Mouse (Mus musculus): ENCODE data around the gene Cyp2w1. TPM values are rescaled to one million over a fixed set of nuclear protein-coding genes. Genes with fewer than 3 reads are reported as not detected.

The Cyp2w1 gene
- total and polyA plus RNA-seq, 3 experiments = not detected

DNA sequence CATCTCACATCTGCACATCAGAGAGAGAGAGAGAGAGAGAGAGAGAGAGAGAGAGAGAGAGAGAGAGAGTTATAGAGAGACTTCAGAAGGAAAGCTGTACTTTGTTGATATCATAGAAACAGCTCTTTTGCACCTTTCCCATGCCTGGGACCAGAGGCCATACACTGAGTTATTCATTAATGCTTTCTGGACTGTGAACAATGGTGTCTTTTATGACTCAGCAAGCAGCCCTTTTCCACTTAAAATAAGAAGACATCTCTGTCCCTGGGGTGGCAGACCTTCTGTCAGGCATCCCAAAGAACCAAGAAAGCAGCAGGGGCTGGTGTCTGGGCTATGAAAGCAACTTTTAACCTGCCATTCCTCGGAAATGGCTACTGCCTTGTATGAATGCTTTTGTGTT, 5.2 kb upstream of the Cyp2w1 start:
- no peak overlapping the region for H3K27ac ChIP-seq (ENCODE audit: control insufficient read depth, low read depth, low read length)

DNA sequence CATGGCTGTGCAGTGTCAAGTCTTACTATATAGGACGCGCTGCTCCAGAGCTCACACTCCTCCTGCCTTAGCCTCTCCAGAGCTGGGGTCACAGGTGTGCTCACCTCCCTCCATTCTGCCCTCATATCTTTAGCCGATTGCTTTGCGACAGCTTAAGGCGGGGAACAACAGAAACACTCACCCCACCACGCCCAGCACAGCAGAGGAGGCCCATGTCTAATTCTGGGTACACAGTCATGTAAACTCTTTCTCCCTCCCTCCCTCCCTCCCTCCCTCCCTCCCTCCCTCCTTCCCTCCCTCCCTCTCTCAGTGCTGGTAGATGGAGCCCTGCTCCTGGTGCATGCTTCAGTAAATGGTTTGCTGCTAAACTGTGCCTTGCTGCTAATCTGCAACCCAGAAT, 2.7 kb upstream of the Cyp2w1 start:
- Histone ChIP-seq H3K79me2 (ENCODE audit: control insufficient read depth, insufficient read depth, low read length, poor library complexity) (peaks cover 2% of the 10 kb centered on the region), H3K36me3 (ENCODE audit: control insufficient read depth in 1 of 2, insufficient read depth in 2 of 2, low read length in 2 of 2) (no peaks in the 10 kb centered on the region), H3K9ac (ENCODE audit: control insufficient read depth, low read depth, low read length, poor library complexity, severe bottlenecking) (no peak overlapping the region), H3K4me3 (ENCODE audit: control insufficient read depth in 1 of 2, insufficient read depth in 1 of 2, low read depth in 2 of 2, low read length in 2 of 2) (no peak overlapping the region), H3K4me1 (ENCODE audit: control insufficient read depth in 1 of 2, insufficient read depth in 2 of 2, low read length in 2 of 2) (no peaks in the 10 kb centered on the region), H3K27ac (ENCODE audit: control insufficient read depth, low read depth, low read length) (no peak overlapping the region), H3K27me3 (ENCODE audit: control insufficient read depth in 1 of 2, insufficient read depth in 2 of 2, low read length in 2 of 2) (no peaks in the 10 kb centered on the region), H3K9me3 (replicated peaks; ENCODE audit: insufficient read depth, low read length) (no peaks in the 10 kb centered on the region)
- no peak for DNase-seq (ENCODE audit: low read depth, low spot score)
- TF ChIP-seq NELFE (IDR thresholded peaks at IDR 0.05; ENCODE audit: low read depth, low read length) = no peak
- TF ChIP-seq POLR2AphosphoS2 (IDR thresholded peaks at IDR 0.05; ENCODE audit: low read length) = no peak
- TF ChIP-seq CTCF (IDR thresholded peaks at IDR 0.05 in 2 of 3, conservative IDR thresholded peaks at IDR 0.05 in 1 of 3; ENCODE audit: control insufficient read depth in 1 of 3, insufficient read depth in 1 of 3, low read depth in 2 of 3, low read length in 3 of 3, poor library complexity in 1 of 3, severe bottlenecking in 1 of 3) = no peak
- TF ChIP-seq POLR2AphosphoS5 (IDR thresholded peaks at IDR 0.05; ENCODE audit: borderline replicate concordance, low read depth, low read length) = no peak
- TF ChIP-seq TBP (IDR thresholded peaks at IDR 0.05; ENCODE audit: low read depth, low read length) = no peak
- no peak for TF ChIP-seq ZKSCAN1 (IDR thresholded peaks at IDR 0.05; ENCODE audit: low read depth, low read length)
- TF ChIP-seq MAX (IDR thresholded peaks at IDR 0.05; ENCODE audit: low read length) = no peak
- TF ChIP-seq USF2 (IDR thresholded peaks at IDR 0.05; ENCODE audit: borderline replicate concordance in 1 of 2, insufficient read depth in 1 of 2, low read depth in 1 of 2, low read length in 2 of 2) = no peak

More for the DNA sequence above, 5.2 kb upstream of the Cyp2w1 start:
- H3K36me3 ChIP-seq (ENCODE audit: control insufficient read depth in 1 of 2, insufficient read depth in 2 of 2, low read length in 2 of 2) = no peaks in the 10 kb centered on the region; a peak in 1 of 4 replicates
- DNase-seq (ENCODE audit: low read depth, low spot score) = no peak
- no peak overlapping the region for H3K4me3 ChIP-seq (ENCODE audit: control insufficient read depth in 1 of 2, insufficient read depth in 1 of 2, low read depth in 2 of 2, low read length in 2 of 2)
- no peak overlapping the region for H3K9ac ChIP-seq (ENCODE audit: control insufficient read depth, low read depth, low read length, poor library complexity, severe bottlenecking)
- H3K27me3 ChIP-seq (ENCODE audit: control insufficient read depth in 1 of 2, insufficient read depth in 2 of 2, low read length in 2 of 2) = no peaks in the 10 kb centered on the region
- H3K9me3 ChIP-seq (replicated peaks; ENCODE audit: insufficient read depth, low read length) = no peaks in the 10 kb centered on the region
- H3K4me1 ChIP-seq (ENCODE audit: control insufficient read depth in 1 of 2, insufficient read depth in 2 of 2, low read length in 2 of 2) = peaks cover 0 to 5% of the 10 kb centered on the region in 2 experiments; a peak in 1 of 4 replicates
- H3K79me2 ChIP-seq (ENCODE audit: control insufficient read depth, insufficient read depth, low read length, poor library complexity) = peaks cover 17% of the 10 kb centered on the region
- no peak for TF ChIP-seq MYB (IDR thresholded peaks at IDR 0.05; ENCODE audit: low read depth, low read length)

DNA sequence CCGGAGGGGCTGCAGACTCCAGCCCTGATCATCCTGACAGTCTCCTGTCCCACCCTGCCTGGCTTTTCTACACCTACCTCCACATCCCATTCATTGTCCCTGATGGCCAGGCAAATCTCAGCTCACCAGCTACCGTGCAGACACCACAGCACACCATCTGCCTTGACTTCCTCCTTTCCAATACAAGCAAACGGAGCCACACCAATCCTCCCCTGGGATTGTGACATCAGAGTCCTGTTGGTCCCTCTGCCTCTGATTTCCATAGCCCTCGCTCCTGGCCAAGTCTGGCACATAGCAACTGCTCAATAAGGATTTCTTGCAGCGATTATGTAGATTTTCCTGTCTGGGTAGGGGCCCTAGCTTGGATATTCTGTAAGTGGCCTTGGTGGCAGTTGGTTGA, 1.3 kb upstream of the Cyp2w1 start, which contains the start of gene Cox19:
Gene Cox19 (minus strand): TSS at position 285 of the 400 bp plus-strand sequence.
- no peaks in the 10 kb centered on the region for H3K9me3 ChIP-seq (replicated peaks; ENCODE audit: insufficient read depth, low read length)
- H3K36me3 ChIP-seq (ENCODE audit: control insufficient read depth in 1 of 2, insufficient read depth in 2 of 2, low read length in 2 of 2) = no peaks in the 10 kb centered on the region
- no peaks in the 10 kb centered on the region for H3K79me2 ChIP-seq (ENCODE audit: control insufficient read depth, insufficient read depth, low read length, poor library complexity)
- H3K9ac ChIP-seq (ENCODE audit: control insufficient read depth, low read depth, low read length, poor library complexity, severe bottlenecking) = no peak within 1 kb of the TSS
- H3K4me1 ChIP-seq (ENCODE audit: control insufficient read depth in 1 of 2, insufficient read depth in 2 of 2, low read length in 2 of 2) = no peaks in the 10 kb centered on the region
- H3K27me3 ChIP-seq (ENCODE audit: control insufficient read depth in 1 of 2, insufficient read depth in 2 of 2, low read length in 2 of 2) = no peaks in the 10 kb centered on the region
- no peak for DNase-seq (ENCODE audit: low read depth, low spot score)
- TF ChIP-seq POLR2AphosphoS2 (IDR thresholded peaks at IDR 0.05; ENCODE audit: low read length) (no peak), UBTF (IDR thresholded peaks at IDR 0.05; ENCODE audit: borderline replicate concordance, insufficient read depth, low read depth, low read length) (no peak)
- H3K27ac ChIP-seq (ENCODE audit: control insufficient read depth, low read depth, low read length) = no peak within 1 kb of the TSS
- H3K4me3 ChIP-seq (ENCODE audit: control insufficient read depth in 1 of 2, insufficient read depth in 1 of 2, low read depth in 2 of 2, low read length in 2 of 2) = no peak within 1 kb of the TSS

Measured in MEL (cell line).